Mouse (Mus musculus) stomach, embryonic 16.5 days (tissue): ENCODE results near the gene Cacna2d2. TPM values are rescaled to one million over a fixed set of nuclear protein-coding genes. Genes with fewer than 3 reads are reported as not detected.

Experiments
- ATAC-seq: fragments of 200-750 bp; cut with Nextera tagmentation; 2 replicates; pipeline ENCODE4 v1.8.0; 2017; ENCODE audit warnings: moderate number of reproducible peaks, moderate TSS enrichment; ENCODE audit not compliant: insufficient read depth, low FRiP score
- H3K27ac ChIP-seq: fragments of 300-500 bp; sonication (generic); 2 replicates; pipeline ENCODE4 v1.5.1; 2014; ENCODE audit warnings: low read length
- H3K27me3 ChIP-seq: fragments of 300-500 bp; sonication (generic); 2 replicates; pipeline ENCODE4 v1.6.1; 2014; ENCODE audit warnings: low read length, control low read depth, mixed read lengths; ENCODE audit not compliant: control insufficient read depth, insufficient read depth
- H3K36me3 ChIP-seq: fragments of 300-500 bp; sonication (generic); 2 replicates; pipeline ENCODE4 v1.6.1; 2014; ENCODE audit warnings: low read length; ENCODE audit not compliant: control insufficient read depth, insufficient read depth
- H3K4me1 ChIP-seq: fragments of 300-500 bp; sonication (generic); 2 replicates; pipeline ENCODE4 v1.6.1; 2014; ENCODE audit warnings: low read length, control low read depth, mixed read lengths; ENCODE audit not compliant: control insufficient read depth, insufficient read depth
- H3K4me2 ChIP-seq: fragments of 300-500 bp; sonication (generic); 2 replicates; pipeline ENCODE4 v1.6.1; 2014; ENCODE audit warnings: low read depth, low read length, mixed read lengths
- H3K4me3 ChIP-seq: fragments of 300-500 bp; sonication (generic); replicated peaks from 2 replicates; pipeline ENCODE4 v1.5.1; 2014; ENCODE audit warnings: mild to moderate bottlenecking, low read length
- H3K9ac ChIP-seq: fragments of 300-500 bp; sonication (generic); 2 replicates; pipeline ENCODE4 v1.6.1; 2014; ENCODE audit warnings: low read length
- H3K9me3 ChIP-seq: fragments of 300-500 bp; sonication (generic); replicated peaks from 2 replicates; pipeline ENCODE4 v1.6.1; 2016; ENCODE audit warnings: low read length, control low read depth; ENCODE audit not compliant: control insufficient read depth
- WGBS: fragments of 180-500 bp; shearing (Covaris S2); extraction: QIAGEN DNeasy Blood & Tissue Kit; methylation state at CpG from one replicate; pipeline ENCODE4 v1.1.7; 2014; 5-methylcytosine and 5-hydroxymethylcytosine counted together
- polyA plus RNA-seq: library from polyadenylated mRNA; unstranded; fragments of >200 nt; fragmentation: Nextera tagmentation; extraction: Ambion mirVana; gene quantifications from 2 replicates; pipeline ENCODE4 v1.2.1, GENCODE M21; 2015

The Cacna2d2 gene
- polyA plus RNA-seq, 1 experiment from 2014 or later = 0.19 TPM

- Histone ChIP-seq H3K4me2 (no peak overlapping the region), H3K9me3 (no peaks in the 10 kb centered on the region), H3K27me3 (0 out of 2 replicates have a peak, but pooled peaks cover 2% of the 10 kb centered on the region), H3K36me3 (no peaks in the 10 kb centered on the region), H3K27ac (no peak overlapping the region), H3K4me1 (no peaks in the 10 kb centered on the region), H3K4me3 (no peak overlapping the region), H3K9ac (no peak overlapping the region)
- ATAC-seq = peak; percentile 76; the same call in 1 of the 2 replicates
- WGBS = 13% methylated on average over 7 of the region's 7 CpGs
Observed at GRCm38 (mm10) chr9:107463509-107463908, 64.1 kb downstream of the Cacna2d2 start.

- Histone ChIP-seq H3K27ac (no peak overlapping the region), H3K27me3 (0 out of 2 replicates have a peak, but pooled peaks cover 2% of the 10 kb centered on the region), H3K4me3 (no peak overlapping the region), H3K9me3 (no peaks in the 10 kb centered on the region), H3K4me1 (no peaks in the 10 kb centered on the region), H3K36me3 (no peaks in the 10 kb centered on the region), H3K9ac (no peak overlapping the region), H3K4me2 (no peak overlapping the region)
- no peak for ATAC-seq
- WGBS = 34% methylated on average over 9 of the region's 9 CpGs
Observed at GRCm38 (mm10) chr9:107464130-107464529, 64.7 kb downstream of the Cacna2d2 start.

- no peaks in the 10 kb centered on the region for H3K4me1 ChIP-seq
- H3K27me3 ChIP-seq = 0 out of 2 replicates have a peak, but pooled peaks cover 2% of the 10 kb centered on the region
- no peak overlapping the region for H3K4me3 ChIP-seq
- no peaks in the 10 kb centered on the region for H3K36me3 ChIP-seq
- ATAC-seq = no peak
- H3K4me2 ChIP-seq = no peak overlapping the region
- H3K9me3 ChIP-seq = no peaks in the 10 kb centered on the region
- no peak overlapping the region for H3K9ac ChIP-seq
- whole genome bisulfite sequencing = 45% methylated on average over 6 of the region's 6 CpGs
- no peak overlapping the region for H3K27ac ChIP-seq
Observed at GRCm38 (mm10) chr9:107465657-107466056, 66.2 kb downstream of the Cacna2d2 start.

GRCm38 (mm10) chr9:107469213-107469795, 69.9 kb downstream of the Cacna2d2 start:
- Histone ChIP-seq H3K9me3 (no peaks in the 10 kb centered on the region), H3K4me2 (no peak overlapping the region), H3K4me1 (no peaks in the 10 kb centered on the region), H3K27me3 (no peaks in the 10 kb centered on the region), H3K27ac (no peak overlapping the region), H3K4me3 (no peak overlapping the region), H3K9ac (no peak overlapping the region), H3K36me3 (no peaks in the 10 kb centered on the region)
- WGBS = 71% methylated on average over 13 of the region's 13 CpGs
- no peak for ATAC-seq

GRCm38 (mm10) chr9:107470427-107470826, 71.0 kb downstream of the Cacna2d2 start:
- Histone ChIP-seq H3K4me3 (no peak overlapping the region), H3K9me3 (no peaks in the 10 kb centered on the region), H3K27ac (no peak overlapping the region), H3K4me2 (no peak overlapping the region), H3K9ac (no peak overlapping the region), H3K4me1 (no peaks in the 10 kb centered on the region), H3K36me3 (no peaks in the 10 kb centered on the region), H3K27me3 (no peaks in the 10 kb centered on the region)
- no peak for ATAC-seq
- WGBS = 50% methylated on average over 15 of the region's 15 CpGs

- H3K4me3 ChIP-seq = no peak overlapping the region
- H3K4me1 ChIP-seq = no peaks in the 10 kb centered on the region
- ATAC-seq = no peak
- H3K4me2 ChIP-seq = no peak overlapping the region
- H3K9ac ChIP-seq = no peak overlapping the region
- 60% methylated on average over 1 of the region's 1 CpGs for WGBS
- no peaks in the 10 kb centered on the region for H3K9me3 ChIP-seq
- H3K27me3 ChIP-seq = 0 out of 2 replicates have a peak, but pooled peaks cover 1% of the 10 kb centered on the region
- no peak overlapping the region for H3K27ac ChIP-seq
- no peaks in the 10 kb centered on the region for H3K36me3 ChIP-seq
Observed at GRCm38 (mm10) chr9:107474016-107474415, 74.6 kb downstream of the Cacna2d2 start.

GRCm38 (mm10) chr9:107478979-107479378, 79.6 kb downstream of the Cacna2d2 start:
- no peak overlapping the region for H3K27ac ChIP-seq
- H3K27me3 ChIP-seq = peaks cover 5% of the 10 kb centered on the region; the same call in 1 of the 2 replicates
- no peak for ATAC-seq
- 38% methylated on average over 5 of the region's 5 CpGs for WGBS
- H3K4me2 ChIP-seq = 0 out of 2 replicates have a peak overlapping the region, but pooled peaks have one; percentile 29
- H3K4me3 ChIP-seq = 0 out of 2 replicates have a peak overlapping the region, but pooled peaks have one; percentile 13
- H3K9me3 ChIP-seq = no peaks in the 10 kb centered on the region
- H3K9ac ChIP-seq = no peak overlapping the region
- H3K36me3 ChIP-seq = no peaks in the 10 kb centered on the region
- H3K4me1 ChIP-seq = peaks cover 6% of the 10 kb centered on the region

- H3K27ac ChIP-seq = no peak overlapping the region
- 15% methylated on average over 14 of the region's 14 CpGs for WGBS
- peak overlapping the region; percentile 29; the same call in 1 of the 2 replicates for H3K4me2 ChIP-seq
Observed at GRCm38 (mm10) chr9:107479593-107479992, 80.2 kb downstream of the Cacna2d2 start.

GRCm38 (mm10) chr9:107480477-107481069, 81.2 kb downstream of the Cacna2d2 start:
- no peak for ATAC-seq
- Histone ChIP-seq H3K9ac (no peak overlapping the region), H3K27me3 (peaks cover 5% of the 10 kb centered on the region; the same call in 1 of the 2 replicates), H3K4me1 (peaks cover 6% of the 10 kb centered on the region), H3K4me3 (no peak overlapping the region), H3K4me2 (no peak overlapping the region), H3K9me3 (no peaks in the 10 kb centered on the region), H3K36me3 (no peaks in the 10 kb centered on the region), H3K27ac (no peak overlapping the region)
- 30% methylated on average over 9 of the region's 9 CpGs for WGBS

More at GRCm38 (mm10) chr9:107479593-107479992, 80.2 kb downstream of the Cacna2d2 start:
- no peak for ATAC-seq
- H3K36me3 ChIP-seq = no peaks in the 10 kb centered on the region
- no peaks in the 10 kb centered on the region for H3K9me3 ChIP-seq
- H3K4me3 ChIP-seq = peak overlapping the region; percentile 13; the same call in 1 of the 2 replicates
- H3K27me3 ChIP-seq = peaks cover 5% of the 10 kb centered on the region; the same call in 1 of the 2 replicates
- H3K9ac ChIP-seq = no peak overlapping the region
- H3K4me1 ChIP-seq = peaks cover 6% of the 10 kb centered on the region
